Mouse (Mus musculus) retina, embryonic 14.5 days (tissue): ENCODE results near the gene Ttc30a2.
"Not testable (repeated sequence)": the region's sequence is repeated elsewhere in the genome, so short reads cannot be mapped to it uniquely, and the experiment has no call there.

ENCODE experiments used
- DNase-seq: peaks from one replicate; pipeline ENCODE4 v3.0.0-alpha.2; 2015; ENCODE audit warnings: low spot score

Gene Ttc30a2

GRCm38 (mm10) chr2:75977752-75978368 is at the start of gene Ttc30a2:
Gene Ttc30a2 (minus strand): TSS chr2:75978170.
- DNase-seq: not testable (repeated sequence)

- peak; percentile 18 for DNase-seq
Observed at GRCm38 (mm10) chr2:76016890-76017289, 38.9 kb upstream of the Ttc30a2 start.

GRCm38 (mm10) chr2:76016136-76016535 is 38.2 kb upstream of the Ttc30a2 start:
- DNase-seq: no peak

- DNase-seq: no peak
Observed at GRCm38 (mm10) chr2:76015460-76015859, 37.5 kb upstream of the Ttc30a2 start.

GRCm38 (mm10) chr2:76014659-76015058 is 36.7 kb upstream of the Ttc30a2 start:
- no peak for DNase-seq

GRCm38 (mm10) chr2:76006194-76006593 is 28.2 kb upstream of the Ttc30a2 start:
- no peak for DNase-seq

- no peak for DNase-seq
Observed at GRCm38 (mm10) chr2:76002899-76003298, 24.9 kb upstream of the Ttc30a2 start.

- peak; percentile 57 for DNase-seq
Observed at GRCm38 (mm10) chr2:76001392-76001791, 23.4 kb upstream of the Ttc30a2 start.

GRCm38 (mm10) chr2:75999636-76000035 is 21.7 kb upstream of the Ttc30a2 start:
- DNase-seq: no peak

- DNase-seq: no peak
Observed at GRCm38 (mm10) chr2:75998692-75999091, 20.7 kb upstream of the Ttc30a2 start.

GRCm38 (mm10) chr2:75997726-75998125 is 19.8 kb upstream of the Ttc30a2 start:
- DNase-seq: no peak

GRCm38 (mm10) chr2:75994841-75995240 is 16.9 kb upstream of the Ttc30a2 start:
- no peak for DNase-seq

- no peak for DNase-seq
Observed at GRCm38 (mm10) chr2:75991581-75992205, 13.7 kb upstream of the Ttc30a2 start.

- peak; percentile 76 for DNase-seq
Observed at GRCm38 (mm10) chr2:75990885-75991539, 13.0 kb upstream of the Ttc30a2 start.

- DNase-seq: no peak
Observed at GRCm38 (mm10) chr2:75989694-75990093, 11.7 kb upstream of the Ttc30a2 start.

- DNase-seq: no peak
Observed at GRCm38 (mm10) chr2:75988779-75989363, 10.9 kb upstream of the Ttc30a2 start.

GRCm38 (mm10) chr2:75988378-75988777 is 10.4 kb upstream of the Ttc30a2 start:
- DNase-seq: no peak

GRCm38 (mm10) chr2:75987739-75988138 is 9.8 kb upstream of the Ttc30a2 start:
- no peak for DNase-seq

- DNase-seq: peak; percentile 88
Observed at GRCm38 (mm10) chr2:75985124-75985523, 7.2 kb upstream of the Ttc30a2 start.

- no peak for DNase-seq
Observed at GRCm38 (mm10) chr2:75983847-75984246, 5.9 kb upstream of the Ttc30a2 start.

- no peak for DNase-seq
Observed at GRCm38 (mm10) chr2:75983091-75983490, 5.1 kb upstream of the Ttc30a2 start.

GRCm38 (mm10) chr2:75982626-75983025 is 4.7 kb upstream of the Ttc30a2 start:
- DNase-seq: no peak
